Mouse (Mus musculus) G1E (cell line): ENCODE data around the gene E2f1. TPM values are rescaled to one million over a fixed set of nuclear protein-coding genes. Genes with fewer than 3 reads are reported as not detected.

Source experiments
- ATAC-seq: 2 replicates; pipeline ENCODE4 v1.8.0; 2016; ENCODE audit warnings: mild to moderate bottlenecking; ENCODE audit not compliant: insufficient number of reproducible peaks, poor library complexity, low FRiP score, severe bottlenecking; ENCODE audit errors: extremely low read depth
- DNase-seq: peaks from one replicate; pipeline ENCODE4 v3.0.0; 2012; ENCODE audit warnings: low spot score
- H3K27me3 ChIP-seq: 2 replicates; pipeline ENCODE4 v1.6.1; 2012; ENCODE audit warnings: mild to moderate bottlenecking, low read length, inconsistent platforms; ENCODE audit not compliant: insufficient read depth
- H3K36me3 ChIP-seq: replicated peaks from 2 replicates; pipeline ENCODE3; 2012; ENCODE audit warnings: mild to moderate bottlenecking, inconsistent platforms
- H3K4me1 ChIP-seq: 2 replicates; pipeline ENCODE4 v1.6.1; 2012; ENCODE audit warnings: low read depth, low read length, inconsistent platforms, mixed read lengths; ENCODE audit not compliant: insufficient read depth
- H3K4me3 ChIP-seq: 2 replicates; pipeline ENCODE4 v1.5.1; 2012; ENCODE audit warnings: low read depth, mild to moderate bottlenecking, inconsistent platforms, low read length, moderate library complexity, mixed read lengths
- H3K9me3 ChIP-seq: replicated peaks from 2 replicates; pipeline ENCODE4 v1.6.1; 2012; ENCODE audit warnings: inconsistent platforms
- CTCF ChIP-seq: IDR thresholded peaks from 2 replicates; pipeline ENCODE4 v1.5.1; 2012; ENCODE audit warnings: low read depth, low read length, inconsistent platforms, mixed read lengths
- GATA1 ChIP-seq: IDR thresholded peaks from 2 replicates; pipeline ENCODE4 v1.6.1; 2012; ENCODE audit warnings: borderline replicate concordance, low read length, inconsistent platforms, mixed read lengths
- GATA2 ChIP-seq: IDR thresholded peaks from 2 replicates; pipeline ENCODE4 v1.6.1; 2012; ENCODE audit warnings: low read depth, low read length, inconsistent platforms, borderline replicate concordance
- POLR2AphosphoS5 ChIP-seq: IDR thresholded peaks from 2 replicates; pipeline ENCODE4 v1.6.1; 2012; ENCODE audit warnings: low read depth, low read length, inconsistent platforms; ENCODE audit not compliant: insufficient replicate concordance
- TAL1 ChIP-seq: conservative IDR thresholded peaks from 2 replicates; pipeline ENCODE4 v1.6.1; 2012; ENCODE audit warnings: low read depth, low read length, inconsistent platforms, mixed read lengths
- polyA plus RNA-seq: library from polyadenylated mRNA; stranded (reverse); fragments of >175 nt; gene quantifications from 2 replicates; pipeline ENCODE4 v1.2.3, GENCODE M21; 2012
- total RNA-seq, 2 experiments: library from RNA; stranded (forward) in 1 of 2; stranded (reverse) in 1 of 2; fragments of 200-1000 nt in 1 of 2; fragments of >200 nt in 1 of 2; fragmentation: Nextera tagmentation in 1 of 2; gene quantifications; 2 replicates each; pipeline ENCODE4 v1.2.3; 2014 to 2017

The E2f1 gene
- total and polyA plus RNA-seq, 3 experiments: 13.9 to 93.1 (median 31.9) TPM

DNA sequence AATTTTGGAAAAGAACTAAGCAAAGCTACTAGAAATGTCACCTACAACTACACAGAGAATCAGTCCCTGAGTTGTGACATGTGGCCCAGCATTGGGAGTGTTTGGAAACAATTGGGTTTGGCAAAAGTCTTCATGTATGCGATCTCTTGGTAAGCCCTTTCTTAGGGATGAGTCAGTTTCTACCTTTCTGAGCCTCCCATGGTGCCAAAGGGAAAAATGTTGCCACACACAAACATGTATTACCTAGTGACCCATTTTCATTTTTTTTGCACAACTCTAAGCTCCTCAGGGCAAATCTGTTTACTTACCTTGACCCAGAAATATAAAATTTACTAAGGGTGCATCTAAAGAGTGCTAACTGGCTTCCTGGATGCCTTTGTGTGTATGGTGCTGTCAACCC is 37.3 kb upstream of the E2f1 start:
- Histone ChIP-seq H3K4me1 (peaks cover 39% of the 10 kb centered on the region), H3K36me3 (peaks cover 2% of the 10 kb centered on the region), H3K27me3 (0 out of 2 replicates have a peak, but pooled peaks cover 6% of the 10 kb centered on the region), H3K4me3 (no peak overlapping the region), H3K9me3 (no peaks in the 10 kb centered on the region)
- no peak for ATAC-seq
- no peak for TF ChIP-seq POLR2AphosphoS5
- no peak for TF ChIP-seq TAL1
- TF ChIP-seq GATA2: no peak
- TF ChIP-seq GATA1: no peak
- TF ChIP-seq CTCF: no peak
- no peak for DNase-seq

DNA sequence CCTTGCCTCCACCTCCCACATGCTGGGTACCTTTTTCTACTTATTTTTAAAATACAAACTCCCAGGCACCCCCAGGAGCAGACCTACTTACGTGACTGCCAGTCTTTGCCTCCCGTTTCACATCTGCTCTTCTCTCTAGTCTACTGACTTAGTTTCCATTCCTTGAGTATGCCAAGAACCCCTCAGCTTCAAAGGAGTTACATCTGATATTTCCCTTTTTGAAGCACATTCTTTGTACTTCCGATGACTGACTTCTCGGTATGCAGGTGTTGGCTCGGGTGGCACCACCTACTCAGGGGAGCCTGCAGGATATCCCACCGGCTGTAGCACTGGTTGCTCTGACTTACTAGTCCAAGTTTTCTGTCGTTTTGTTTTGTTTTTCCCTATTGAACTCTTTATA is 34.5 kb upstream of the E2f1 start:
- H3K27me3 ChIP-seq: 0 out of 2 replicates have a peak, but pooled peaks cover 6% of the 10 kb centered on the region
- no peaks in the 10 kb centered on the region for H3K9me3 ChIP-seq
- peaks cover 32% of the 10 kb centered on the region for H3K4me1 ChIP-seq
- peak overlapping the region; percentile 75 for H3K4me3 ChIP-seq
- peaks cover 18% of the 10 kb centered on the region for H3K36me3 ChIP-seq
- ATAC-seq (no peak), DNase-seq (no peak)
- TF ChIP-seq GATA2 (no peak), POLR2AphosphoS5 (no peak), CTCF (no peak)

DNA sequence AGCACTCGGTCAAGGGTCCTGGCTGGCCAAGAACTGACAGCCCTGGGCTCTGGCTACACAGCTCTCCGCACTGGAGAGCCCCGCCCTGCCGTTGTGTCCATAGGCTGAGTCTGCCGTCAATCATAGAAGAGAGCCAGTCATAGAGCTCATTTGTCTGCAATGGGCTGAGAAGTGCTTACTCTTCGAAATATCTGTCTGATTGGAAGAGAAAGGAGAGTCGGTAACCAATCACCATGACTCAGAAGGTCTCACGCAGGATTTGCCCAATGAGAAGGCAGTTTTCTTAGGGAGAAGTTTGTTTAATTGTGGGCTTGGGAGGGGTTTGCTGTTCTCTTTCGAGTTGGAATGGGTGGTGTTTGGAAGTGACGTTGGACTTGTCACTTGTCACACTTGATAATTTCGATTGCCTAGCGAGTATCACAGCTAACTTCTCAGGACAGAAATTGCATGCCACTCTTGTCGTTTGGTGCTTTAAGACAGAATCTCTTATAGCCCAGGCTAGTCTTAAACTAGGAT is 34.0 kb upstream of the E2f1 start, which contains the start of gene Pxmp4:
Gene Pxmp4 (minus strand): TSS at position 71 of the 516 bp plus-strand sequence.
- peaks cover 21% of the 10 kb centered on the region for H3K36me3 ChIP-seq
- 0 out of 2 replicates have a peak, but pooled peaks cover 5% of the 10 kb centered on the region for H3K27me3 ChIP-seq
- ATAC-seq (peak; percentile 98), DNase-seq (peak; percentile 99)
- H3K9me3 ChIP-seq: no peaks in the 10 kb centered on the region
- no peak for TF ChIP-seq TAL1
- TF ChIP-seq GATA2: no peak
- TF ChIP-seq GATA1: no peak
- no peak for TF ChIP-seq POLR2AphosphoS5
- no peak for TF ChIP-seq CTCF
- peak within 1 kb of the TSS; percentile 75 for H3K4me3 ChIP-seq
- H3K4me1 ChIP-seq: peaks cover 28% of the 10 kb centered on the region

DNA sequence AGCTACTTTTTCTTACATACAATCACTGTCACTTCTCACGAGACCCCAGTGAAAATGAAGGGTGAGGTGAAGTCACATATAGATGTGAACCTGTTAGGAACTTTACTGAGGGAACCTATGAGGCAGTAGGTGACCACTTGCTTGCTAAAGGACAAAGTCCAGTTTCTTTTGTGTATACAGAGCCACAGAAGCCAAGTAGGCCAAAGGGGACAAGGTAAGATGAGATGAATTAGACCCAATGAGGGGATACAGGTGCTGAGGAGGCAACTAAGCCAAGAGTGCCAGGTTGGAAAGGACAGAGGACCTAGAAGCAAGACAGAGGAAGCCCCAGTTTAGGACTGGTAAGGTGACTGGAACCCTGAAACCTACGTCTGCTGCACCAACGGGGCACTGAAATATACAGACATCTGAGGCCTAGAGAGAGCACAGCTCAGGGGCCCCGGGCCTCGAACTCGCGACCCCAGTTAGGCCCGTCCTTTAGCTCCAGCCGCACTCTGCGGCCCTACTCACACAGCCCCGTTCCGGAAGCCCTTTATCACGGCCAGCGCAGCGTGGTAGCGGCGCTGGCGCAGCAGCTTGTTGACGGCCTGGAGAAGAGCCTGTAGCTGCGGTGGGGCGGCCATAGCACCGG is 33.4 kb upstream of the E2f1 start:
- Histone ChIP-seq H3K4me1 (peaks cover 25% of the 10 kb centered on the region), H3K36me3 (peaks cover 25% of the 10 kb centered on the region), H3K27me3 (no peaks in the 10 kb centered on the region), H3K9me3 (no peaks in the 10 kb centered on the region), H3K4me3 (peak overlapping the region; percentile 75)
- no peak for DNase-seq
- ATAC-seq: no peak
- TF ChIP-seq GATA1: no peak
- no peak for TF ChIP-seq GATA2
- no peak for TF ChIP-seq TAL1
- no peak for TF ChIP-seq POLR2AphosphoS5
- TF ChIP-seq CTCF: no peak

DNA sequence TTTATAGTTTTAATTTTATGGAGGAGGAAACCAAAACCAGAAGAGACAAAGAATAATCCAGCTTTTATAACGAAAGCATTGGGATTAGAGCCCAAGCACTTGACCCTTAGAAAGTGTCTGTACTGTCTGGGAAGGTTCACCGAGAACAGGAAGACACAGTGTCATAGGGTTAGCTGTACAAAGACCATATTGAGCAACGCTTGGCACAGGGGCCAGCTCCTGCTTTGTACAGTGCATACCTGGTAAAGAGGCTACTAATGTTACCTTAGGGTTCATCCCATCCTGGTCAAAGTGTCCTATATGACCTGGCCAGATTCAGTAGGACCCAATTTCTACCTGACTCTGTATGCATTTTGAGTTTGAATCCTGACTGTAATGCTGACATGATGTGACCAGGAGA is 31.6 kb upstream of the E2f1 start:
- no peak for ATAC-seq
- no peak for DNase-seq
- no peak for TF ChIP-seq TAL1
- TF ChIP-seq GATA1: no peak
- no peak for TF ChIP-seq CTCF
- Histone ChIP-seq H3K9me3 (no peaks in the 10 kb centered on the region), H3K4me3 (no peak overlapping the region), H3K27me3 (no peaks in the 10 kb centered on the region), H3K4me1 (peaks cover 25% of the 10 kb centered on the region), H3K36me3 (peaks cover 37% of the 10 kb centered on the region)

DNA sequence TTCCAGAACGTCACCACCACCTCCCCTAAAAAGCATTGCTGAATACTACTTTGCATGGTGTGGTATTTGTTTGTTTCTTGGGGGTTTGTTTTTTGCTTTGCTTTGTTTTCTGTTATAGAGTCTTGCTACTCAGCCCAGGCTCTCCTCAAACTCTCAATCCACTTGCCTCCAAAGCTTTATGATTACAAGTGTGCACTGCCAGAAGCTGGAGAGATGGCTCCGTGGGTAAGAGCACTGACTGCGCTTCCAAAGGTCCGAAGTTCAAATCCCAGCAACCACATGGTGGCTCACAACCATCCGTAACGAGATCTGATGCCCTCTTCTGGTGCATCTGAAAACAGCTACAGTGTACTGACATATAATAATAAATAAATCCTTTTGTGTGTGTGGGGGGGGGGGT is 30.9 kb upstream of the E2f1 start:
- H3K4me3 ChIP-seq: no peak overlapping the region
- peaks cover 21% of the 10 kb centered on the region for H3K4me1 ChIP-seq
- H3K27me3 ChIP-seq: no peaks in the 10 kb centered on the region
- DNase-seq: no peak
- H3K9me3 ChIP-seq: no peaks in the 10 kb centered on the region
- H3K36me3 ChIP-seq: peaks cover 43% of the 10 kb centered on the region
- no peak for TF ChIP-seq POLR2AphosphoS5
- no peak for TF ChIP-seq GATA1
- TF ChIP-seq CTCF: no peak
- TF ChIP-seq GATA2: no peak
- ATAC-seq: no peak

DNA sequence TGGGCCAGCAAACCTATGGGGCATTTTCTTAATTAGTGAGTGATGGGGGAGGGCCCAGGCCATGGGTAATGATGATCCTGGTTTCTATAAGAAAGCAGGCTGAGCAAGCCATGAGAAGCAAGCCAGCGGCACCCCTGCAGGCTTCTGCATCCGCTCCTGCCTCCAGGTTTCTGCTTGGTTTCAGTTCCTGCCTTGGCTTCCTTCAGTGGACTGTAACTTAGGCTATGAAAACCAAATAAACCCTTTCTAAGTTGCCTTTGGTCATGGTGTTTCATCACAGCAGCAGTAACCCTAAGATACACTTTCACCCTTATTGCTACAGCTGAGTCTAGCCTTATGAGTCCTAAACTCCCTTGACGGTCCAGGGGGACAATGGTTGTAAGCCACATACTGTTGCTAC is 27.7 kb upstream of the E2f1 start:
- H3K4me1 ChIP-seq: peaks cover 2% of the 10 kb centered on the region
- H3K36me3 ChIP-seq: peaks cover 72% of the 10 kb centered on the region
- H3K9me3 ChIP-seq: no peaks in the 10 kb centered on the region
- no peak for ATAC-seq
- H3K27me3 ChIP-seq: no peaks in the 10 kb centered on the region
- DNase-seq: no peak
- no peak overlapping the region for H3K4me3 ChIP-seq
- TF ChIP-seq GATA1 (no peak), TAL1 (no peak), CTCF (no peak), POLR2AphosphoS5 (no peak), GATA2 (no peak)
